Mouse (Mus musculus) brain, adult 10 weeks (tissue): ENCODE results near the gene Cops7b. TPM values are rescaled to one million over a fixed set of nuclear protein-coding genes. Genes with fewer than 3 reads are reported as not detected.

Source experiments
- polyA plus RNA-seq: library from polyadenylated mRNA; stranded (reverse); fragments of 350-450 nt; fragmentation: Illumina TruSeq; extraction: RNeasy Lipid Tissue Mini Kit (QIAGEN cat#74804); gene quantifications from one replicate; pipeline ENCODE4 v1.2.3, GENCODE M21; 2015; ENCODE audit warnings: low read depth, low replicate concordance

Cops7b gene
- 21.0 TPM for polyA plus RNA-seq

DNA sequence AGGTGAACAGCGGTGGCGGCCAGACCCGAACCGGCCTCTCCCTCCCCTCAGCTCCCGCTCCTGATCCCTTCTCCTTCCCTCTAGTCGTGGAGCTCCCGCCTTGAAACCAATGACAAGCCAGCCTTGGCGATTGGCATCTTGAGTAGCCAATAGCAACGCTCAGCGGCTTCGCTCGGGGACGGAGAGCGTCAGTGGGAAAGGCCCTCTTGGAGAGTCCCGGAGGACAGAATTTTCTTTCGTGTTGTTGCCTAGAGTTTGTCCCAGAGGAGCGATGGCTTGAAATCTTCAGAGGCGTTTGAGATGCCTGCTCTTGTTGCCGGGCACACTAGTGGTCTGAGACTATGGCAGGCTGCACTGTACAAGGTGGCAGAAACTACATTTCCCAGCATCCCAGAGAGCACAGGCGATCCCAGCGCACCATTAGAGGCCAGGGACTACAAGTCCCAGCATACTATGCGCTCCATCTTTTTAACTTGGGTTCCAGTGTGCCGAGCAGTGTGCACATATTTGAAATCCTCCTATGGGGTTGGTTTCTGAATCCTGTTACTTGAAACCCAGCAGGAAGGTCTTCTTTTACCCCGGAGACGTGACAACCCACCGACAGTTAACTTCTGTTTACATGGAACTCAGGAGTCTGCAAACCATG is at the start of gene Cops7b, which contains the start of gene Pde6d:
Gene Cops7b, plus strand, starts transcription at position 454 of the 646 bp plus-strand sequence.
Gene Pde6d, minus strand, starts transcription at position 179 of the 646 bp plus-strand sequence.

Other genes with a start within 250 kb of the Cops7b start
- gene Ncl, start 223.5 kb upstream of the Cops7b start, polyA plus RNA-seq = 140 TPM
- gene Nmur1, start 156.7 kb upstream of the Cops7b start, polyA plus RNA-seq = not detected
- gene Tex44, start 156.6 kb upstream of the Cops7b start, polyA plus RNA-seq = not detected
- 686 TPM for gene Ptma, start 56.2 kb upstream of the Cops7b start, polyA plus RNA-seq
- 81.4 TPM for gene Pde6d, start 275 bp upstream of the Cops7b start, polyA plus RNA-seq
- 6.6 TPM for gene Nppc, start 87.7 kb downstream of the Cops7b start, polyA plus RNA-seq
- 15.8 TPM for gene Dis3l2, start 120.9 kb downstream of the Cops7b start, polyA plus RNA-seq